Mouse (Mus musculus) testis, adult 10 weeks (tissue): Measurements from ENCODE around the gene Gm13276. TPM values are rescaled to one million over a fixed set of nuclear protein-coding genes. Genes with fewer than 3 reads are reported as not detected.

ENCODE experiments used
- polyA plus RNA-seq: library from polyadenylated mRNA; stranded (reverse); fragments of 350-450 nt; fragmentation: Illumina TruSeq; extraction: RNeasy Lipid Tissue Mini Kit (QIAGEN cat#74804); gene quantifications from one replicate; pipeline ENCODE4 v1.2.3, GENCODE M21; 2014; ENCODE audit warnings: low read depth, low replicate concordance

Gene Gm13276
- polyA plus RNA-seq, result not detected

GRCm38 (mm10) chr4:88785409-88785808 is at the start of gene Gm13276:
Gene Gm13276 (plus strand): TSS chr4:88785709.

GRCm38 (mm10) chr4:88754818-88755340 is 30.6 kb upstream of the Gm13276 start, which contains the start of gene Gm13271:
Gene Gm13271 (plus strand): TSS chr4:88754868.

GRCm38 (mm10) chr4:88759610-88760268 is 25.8 kb upstream of the Gm13276 start, which contains the start of gene Gm13283:
Gene Gm13283 (plus strand): TSS chr4:88760119.

GRCm38 (mm10) chr4:88773534-88773933 is 12.0 kb upstream of the Gm13276 start, which contains the start of gene Gm13290:
Gene Gm13290 (plus strand): TSS chr4:88773834.

GRCm38 (mm10) chr4:88776622-88777021 is 8.9 kb upstream of the Gm13276 start, which contains the start of gene Gm13289:
Gene Gm13289 (plus strand): TSS chr4:88776922.

GRCm38 (mm10) chr4:88779550-88779949 is 6.0 kb upstream of the Gm13276 start, which contains the start of gene Gm13272:
Gene Gm13272 (plus strand): TSS chr4:88779850.

GRCm38 (mm10) chr4:88781831-88782230 is 3.7 kb upstream of the Gm13276 start, which contains the start of gene Ifnz:
Gene Ifnz (plus strand): TSS chr4:88782131.

GRCm38 (mm10) chr4:88788402-88788801 is 2.9 kb downstream of the Gm13276 start, which contains the start of gene Gm13277:
Gene Gm13277 (plus strand): TSS chr4:88788632.

GRCm38 (mm10) chr4:88791250-88791649 is 5.7 kb downstream of the Gm13276 start, which contains the start of gene Gm13278:
Gene Gm13278 (plus strand): TSS chr4:88791550.

GRCm38 (mm10) chr4:88793936-88794675 is 8.6 kb downstream of the Gm13276 start, which contains the start of gene Gm13275:
Gene Gm13275 (plus strand): TSS chr4:88794487.

GRCm38 (mm10) chr4:88797097-88797496 is 11.6 kb downstream of the Gm13276 start, which contains the start of gene Gm13279:
Gene Gm13279 (plus strand): TSS chr4:88797397.

GRCm38 (mm10) chr4:88799365-88799764 is 13.9 kb downstream of the Gm13276 start, which contains the start of gene Gm13285:
Gene Gm13285 (plus strand): TSS chr4:88799665.

GRCm38 (mm10) chr4:88802954-88803353 is 17.4 kb downstream of the Gm13276 start, which contains the start of gene Gm13287:
Gene Gm13287 (plus strand): TSS chr4:88803254.

GRCm38 (mm10) chr4:88805231-88805630 is 19.7 kb downstream of the Gm13276 start, which contains the start of gene Gm13288:
Gene Gm13288 (plus strand): TSS chr4:88805531.

GRCm38 (mm10) chr4:88815928-88816327 is 30.4 kb downstream of the Gm13276 start, which contains the start of gene Ifna7:
Gene Ifna7 (plus strand): TSS chr4:88816228.

GRCm38 (mm10) chr4:88819659-88820058 is 34.1 kb downstream of the Gm13276 start, which contains the start of gene Ifna11:
Gene Ifna11 (plus strand): TSS chr4:88819959.

GRCm38 (mm10) chr4:88827116-88827515 is 41.6 kb downstream of the Gm13276 start, which contains the start of gene Ifna6:
Gene Ifna6 (plus strand): TSS chr4:88827416.

GRCm38 (mm10) chr4:88835225-88835624 is 49.7 kb downstream of the Gm13276 start, which contains the start of gene Ifna5:
Gene Ifna5 (plus strand): TSS chr4:88835525.

